Mouse (Mus musculus) stomach, embryonic 16.5 days (tissue): ENCODE measurements around the gene Nt5dc2. TPM values are rescaled to one million over a fixed set of nuclear protein-coding genes. Genes with fewer than 3 reads are reported as not detected.

Source experiments
- ATAC-seq: fragments of 200-750 bp; cut with Nextera tagmentation; 2 replicates; pipeline ENCODE4 v1.8.0; 2017; ENCODE audit warnings: moderate number of reproducible peaks, moderate TSS enrichment; ENCODE audit not compliant: insufficient read depth, low FRiP score
- H3K27ac ChIP-seq: fragments of 300-500 bp; sonication (generic); 2 replicates; pipeline ENCODE4 v1.5.1; 2014; ENCODE audit warnings: low read length
- H3K27me3 ChIP-seq: fragments of 300-500 bp; sonication (generic); 2 replicates; pipeline ENCODE4 v1.6.1; 2014; ENCODE audit warnings: low read length, control low read depth, mixed read lengths; ENCODE audit not compliant: control insufficient read depth, insufficient read depth
- H3K36me3 ChIP-seq: fragments of 300-500 bp; sonication (generic); 2 replicates; pipeline ENCODE4 v1.6.1; 2014; ENCODE audit warnings: low read length; ENCODE audit not compliant: control insufficient read depth, insufficient read depth
- H3K4me1 ChIP-seq: fragments of 300-500 bp; sonication (generic); 2 replicates; pipeline ENCODE4 v1.6.1; 2014; ENCODE audit warnings: low read length, control low read depth, mixed read lengths; ENCODE audit not compliant: control insufficient read depth, insufficient read depth
- H3K4me2 ChIP-seq: fragments of 300-500 bp; sonication (generic); 2 replicates; pipeline ENCODE4 v1.6.1; 2014; ENCODE audit warnings: low read depth, low read length, mixed read lengths
- H3K4me3 ChIP-seq: fragments of 300-500 bp; sonication (generic); replicated peaks from 2 replicates; pipeline ENCODE4 v1.5.1; 2014; ENCODE audit warnings: mild to moderate bottlenecking, low read length
- H3K9ac ChIP-seq: fragments of 300-500 bp; sonication (generic); 2 replicates; pipeline ENCODE4 v1.6.1; 2014; ENCODE audit warnings: low read length
- H3K9me3 ChIP-seq: fragments of 300-500 bp; sonication (generic); replicated peaks from 2 replicates; pipeline ENCODE4 v1.6.1; 2016; ENCODE audit warnings: low read length, control low read depth; ENCODE audit not compliant: control insufficient read depth
- WGBS: fragments of 180-500 bp; shearing (Covaris S2); extraction: QIAGEN DNeasy Blood & Tissue Kit; methylation state at CpG from one replicate; pipeline ENCODE4 v1.1.7; 2014; 5-methylcytosine and 5-hydroxymethylcytosine counted together
- polyA plus RNA-seq: library from polyadenylated mRNA; unstranded; fragments of >200 nt; fragmentation: Nextera tagmentation; extraction: Ambion mirVana; gene quantifications from 2 replicates; pipeline ENCODE4 v1.2.1, GENCODE M21; 2015

Nt5dc2 gene
- 232 and 233 TPM in 2 replicates for polyA plus RNA-seq

DNA sequence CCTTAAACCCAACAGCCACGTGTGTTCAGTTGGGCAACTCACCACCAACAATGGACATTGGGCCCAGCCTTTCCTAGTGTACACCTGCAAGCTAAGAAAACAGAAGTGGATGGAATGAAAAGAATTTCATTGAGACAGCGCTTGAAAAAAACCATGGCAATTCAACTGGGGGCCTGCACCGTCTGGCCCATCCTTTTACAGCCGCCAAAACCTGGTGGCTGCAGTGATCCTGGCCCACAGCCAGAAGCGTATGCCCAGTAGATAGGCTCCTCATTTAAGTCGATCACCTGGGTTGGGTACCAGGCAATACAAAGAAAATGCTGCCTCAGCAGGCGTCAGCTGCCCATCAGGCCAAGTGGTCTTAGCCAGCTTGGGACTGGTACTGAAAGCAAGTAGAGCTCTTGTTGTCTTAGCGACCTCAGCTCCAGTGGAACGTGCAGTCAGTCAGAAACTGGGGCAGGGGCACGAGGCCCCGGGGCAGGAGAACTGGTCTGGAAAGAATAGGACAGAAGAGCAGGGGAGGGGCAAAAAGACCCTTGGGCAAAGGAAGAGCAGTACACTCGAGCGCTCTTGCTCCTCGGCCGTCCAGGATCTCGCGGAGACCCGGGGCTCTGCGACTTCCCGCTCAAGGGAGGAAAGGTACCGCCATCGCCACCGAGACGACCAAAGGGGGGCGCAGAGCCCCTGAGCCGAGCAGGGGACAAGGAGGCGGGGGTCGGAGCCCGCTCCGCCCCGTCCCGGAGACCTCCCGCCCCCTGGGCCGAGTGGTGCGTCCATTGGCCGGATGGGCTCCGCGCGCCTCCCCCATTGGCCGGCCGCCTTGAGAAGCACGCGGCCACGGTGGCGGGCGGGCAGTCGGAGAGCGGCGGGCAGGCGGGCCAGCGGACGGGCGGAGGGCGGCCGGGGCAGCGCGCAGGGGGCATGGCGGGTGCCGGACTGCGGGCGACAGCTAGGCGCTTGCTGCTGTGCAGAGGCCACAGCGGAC lies at the start of gene Nt5dc2:
Nt5dc2 (plus strand) TSS at position 818 of the 985 bp plus-strand sequence.
- peak within 1 kb of the TSS; percentile 97 for H3K9ac ChIP-seq
- peak within 1 kb of the TSS; percentile 92 for H3K4me3 ChIP-seq
- H3K4me2 ChIP-seq: peak within 1 kb of the TSS; percentile 79
- H3K27ac ChIP-seq: peak within 1 kb of the TSS; percentile 98
- peaks cover 6% of the 10 kb centered on the region; the same call in 1 of the 2 replicates for H3K36me3 ChIP-seq
- H3K9me3 ChIP-seq: no peaks in the 10 kb centered on the region
- H3K4me1 ChIP-seq: peaks cover 50% of the 10 kb centered on the region
- 3% methylated on average over 62 of the region's 63 CpGs for WGBS
- peak; percentile 78 for ATAC-seq
- H3K27me3 ChIP-seq: no peaks in the 10 kb centered on the region

DNA sequence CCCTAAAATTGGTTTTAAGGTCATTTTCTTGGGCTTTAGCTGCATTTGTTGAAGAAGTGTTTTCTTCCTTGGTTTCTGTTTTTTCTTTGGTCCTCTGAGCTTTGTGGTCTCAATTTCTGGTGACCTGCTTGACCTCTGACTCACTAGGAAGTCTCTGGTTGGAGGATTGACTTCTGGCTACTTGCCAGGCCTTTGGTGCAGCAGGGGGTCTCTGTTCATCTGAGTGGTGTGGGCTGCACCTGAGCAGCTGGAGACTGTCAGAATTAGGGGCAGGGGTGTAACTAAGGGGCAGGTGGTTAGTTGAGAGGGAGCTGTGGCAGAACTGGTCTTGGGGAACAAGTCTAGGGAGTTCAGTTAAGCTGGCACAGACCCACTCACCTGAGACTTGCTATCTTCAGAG lies 49.7 kb upstream of the Nt5dc2 start:
- no peaks in the 10 kb centered on the region for H3K4me1 ChIP-seq
- H3K9ac ChIP-seq: no peak overlapping the region
- ATAC-seq: no peak
- no peak overlapping the region for H3K4me2 ChIP-seq
- 0 out of 2 replicates have a peak, but pooled peaks cover 3% of the 10 kb centered on the region for H3K9me3 ChIP-seq
- peaks cover 21% of the 10 kb centered on the region for H3K36me3 ChIP-seq
- H3K4me3 ChIP-seq: no peak overlapping the region
- no peak overlapping the region for H3K27ac ChIP-seq
- H3K27me3 ChIP-seq: no peaks in the 10 kb centered on the region

DNA sequence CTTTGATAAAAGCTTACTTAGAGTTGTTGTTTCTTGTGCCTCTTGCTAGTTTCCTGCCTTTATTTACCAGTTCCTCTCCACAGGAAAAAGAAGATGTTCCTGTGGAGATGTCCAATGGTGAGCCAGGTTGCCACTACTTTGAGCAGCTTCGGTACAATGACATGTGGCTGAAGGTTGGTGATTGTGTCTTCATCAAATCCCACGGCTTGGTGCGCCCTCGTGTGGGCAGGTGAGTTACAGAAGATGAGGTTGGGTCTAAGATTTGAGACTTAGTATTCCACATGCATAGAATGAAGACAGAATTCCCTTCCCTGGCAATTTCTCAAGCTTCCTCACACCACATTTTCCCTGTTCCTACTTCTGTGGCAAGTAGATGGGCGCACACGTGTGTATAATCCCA lies 43.4 kb upstream of the Nt5dc2 start:
- Histone ChIP-seq H3K4me2 (no peak overlapping the region), H3K27me3 (no peaks in the 10 kb centered on the region), H3K4me1 (no peaks in the 10 kb centered on the region), H3K27ac (no peak overlapping the region), H3K36me3 (peaks cover 30% of the 10 kb centered on the region), H3K4me3 (no peak overlapping the region), H3K9me3 (no peaks in the 10 kb centered on the region), H3K9ac (no peak overlapping the region)
- ATAC-seq: no peak
- 86% methylated on average over 6 of the region's 6 CpGs for WGBS

DNA sequence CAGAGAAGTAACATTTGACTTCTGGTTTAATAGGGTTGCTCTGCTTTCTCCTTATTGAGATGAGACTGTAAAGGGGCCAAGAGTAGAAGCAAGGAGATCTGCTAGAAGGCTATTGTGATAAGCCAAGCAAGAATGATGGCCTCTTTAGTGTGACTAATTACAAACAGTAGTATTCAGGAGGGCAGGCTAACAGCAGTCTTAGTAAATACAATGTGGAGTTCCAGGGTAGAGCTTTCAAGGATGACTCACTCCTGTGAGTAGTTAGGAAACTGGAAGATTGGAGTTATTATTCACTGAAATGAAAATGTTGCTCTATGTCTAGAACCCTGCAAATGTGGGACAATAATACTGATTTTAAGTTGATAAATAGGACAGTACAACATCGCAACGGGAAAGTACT lies 42.3 kb upstream of the Nt5dc2 start:
- H3K4me2 ChIP-seq: no peak overlapping the region
- no peak overlapping the region for H3K4me3 ChIP-seq
- H3K4me1 ChIP-seq: no peaks in the 10 kb centered on the region
- H3K9me3 ChIP-seq: no peaks in the 10 kb centered on the region
- no peaks in the 10 kb centered on the region for H3K27me3 ChIP-seq
- H3K9ac ChIP-seq: no peak overlapping the region
- no peak for ATAC-seq
- H3K36me3 ChIP-seq: peaks cover 31% of the 10 kb centered on the region
- WGBS: 91% methylated on average over 2 of the region's 2 CpGs
- H3K27ac ChIP-seq: no peak overlapping the region

DNA sequence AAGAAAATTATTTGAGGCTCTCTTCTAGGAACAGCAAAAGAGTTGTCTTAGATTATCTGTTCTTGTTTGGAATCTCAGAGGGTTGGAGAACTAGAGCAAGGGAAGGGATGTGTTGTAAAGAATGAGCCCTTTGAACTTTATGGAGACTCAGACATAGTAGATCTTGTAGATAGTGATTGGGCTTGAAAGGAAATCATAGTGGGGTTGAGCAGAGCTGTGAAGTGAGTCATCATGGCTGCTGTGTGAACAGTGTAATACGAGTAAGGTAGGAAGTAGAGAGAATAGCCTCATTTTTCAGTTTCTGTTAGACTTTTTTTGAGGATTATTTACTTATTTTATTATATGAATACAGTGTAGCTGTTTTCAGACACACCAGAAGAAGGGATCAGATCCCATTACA lies 40.9 kb upstream of the Nt5dc2 start:
- Histone ChIP-seq H3K9me3 (no peaks in the 10 kb centered on the region), H3K4me3 (no peak overlapping the region), H3K4me1 (no peaks in the 10 kb centered on the region), H3K4me2 (no peak overlapping the region), H3K36me3 (peaks cover 31% of the 10 kb centered on the region), H3K9ac (no peak overlapping the region), H3K27ac (no peak overlapping the region), H3K27me3 (no peaks in the 10 kb centered on the region)
- 74% methylated on average over 1 of the region's 1 CpGs for WGBS
- ATAC-seq: no peak

DNA sequence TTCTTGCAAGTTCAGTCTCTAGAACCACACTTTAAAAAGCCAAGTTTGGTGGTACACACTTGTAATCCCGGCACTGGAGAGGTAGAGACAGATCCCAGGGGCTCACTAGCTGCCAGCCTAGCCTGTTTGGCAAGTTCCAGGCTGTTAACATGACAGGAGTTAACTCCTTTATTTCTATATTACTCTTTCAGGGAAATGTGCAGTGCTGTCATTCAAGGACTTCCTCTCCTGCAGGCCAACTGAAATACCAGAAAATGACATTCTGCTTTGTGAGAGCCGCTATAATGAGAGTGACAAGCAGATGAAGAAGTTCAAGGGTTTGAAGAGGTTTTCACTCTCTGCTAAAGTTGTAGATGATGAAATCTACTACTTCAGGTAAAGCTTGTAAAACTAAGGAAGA lies 25.7 kb upstream of the Nt5dc2 start:
- no peaks in the 10 kb centered on the region for H3K4me1 ChIP-seq
- WGBS: 73% methylated on average over 2 of the region's 2 CpGs
- H3K27ac ChIP-seq: no peak overlapping the region
- no peak for ATAC-seq
- H3K36me3 ChIP-seq: peaks cover 22% of the 10 kb centered on the region
- no peaks in the 10 kb centered on the region for H3K27me3 ChIP-seq
- H3K4me3 ChIP-seq: no peak overlapping the region
- no peak overlapping the region for H3K9ac ChIP-seq
- H3K4me2 ChIP-seq: no peak overlapping the region
- no peaks in the 10 kb centered on the region for H3K9me3 ChIP-seq

DNA sequence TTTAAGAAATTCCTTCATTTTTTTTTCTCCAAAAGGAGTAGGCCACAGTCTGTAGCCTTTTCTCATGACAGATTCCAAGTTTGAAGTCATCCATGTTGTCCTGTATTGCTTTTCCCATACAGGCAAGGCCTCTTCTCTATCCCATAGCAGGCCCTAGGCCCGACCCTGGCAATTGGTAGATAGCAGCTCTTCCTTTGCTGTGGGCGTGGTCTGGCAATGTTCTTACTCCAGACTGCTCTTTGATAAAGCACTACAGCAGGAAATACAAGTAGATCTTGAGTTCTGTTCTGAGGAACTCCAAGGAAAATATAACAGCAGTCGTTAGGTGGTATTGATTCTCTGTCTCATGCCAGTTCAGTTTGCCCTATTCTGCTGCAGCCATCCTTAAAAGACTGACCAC lies 20.2 kb upstream of the Nt5dc2 start:
- H3K4me1 ChIP-seq: no peaks in the 10 kb centered on the region
- H3K36me3 ChIP-seq: peaks cover 28% of the 10 kb centered on the region
- no peak overlapping the region for H3K4me3 ChIP-seq
- no peaks in the 10 kb centered on the region for H3K9me3 ChIP-seq
- no peak overlapping the region for H3K4me2 ChIP-seq
- H3K9ac ChIP-seq: no peak overlapping the region
- no peaks in the 10 kb centered on the region for H3K27me3 ChIP-seq
- WGBS: 67% methylated on average over 3 of the region's 3 CpGs
- no peak for ATAC-seq
- H3K27ac ChIP-seq: no peak overlapping the region

DNA sequence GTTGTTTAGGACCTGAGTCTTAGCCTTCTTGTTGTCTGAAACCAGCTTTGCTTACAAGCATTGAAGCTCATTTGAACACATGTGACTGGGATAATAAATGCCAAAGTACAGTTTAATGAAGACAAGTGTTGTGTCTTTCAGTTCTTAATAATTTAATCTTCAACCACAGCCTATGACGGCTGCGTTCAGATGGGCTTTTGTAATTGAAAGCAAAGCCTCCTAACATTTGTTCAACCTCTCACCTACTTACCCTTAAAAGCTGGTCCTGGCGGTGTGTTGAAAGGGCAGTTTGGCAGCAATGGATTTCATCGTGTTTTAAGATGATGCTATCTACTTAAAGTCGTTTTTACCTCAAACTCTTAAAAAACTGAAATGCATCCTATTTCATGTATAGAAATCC lies 18.7 kb upstream of the Nt5dc2 start:
- H3K4me2 ChIP-seq: no peak overlapping the region
- no peak overlapping the region for H3K27ac ChIP-seq
- no peaks in the 10 kb centered on the region for H3K27me3 ChIP-seq
- H3K4me1 ChIP-seq: no peaks in the 10 kb centered on the region
- peaks cover 16% of the 10 kb centered on the region for H3K36me3 ChIP-seq
- H3K9me3 ChIP-seq: no peaks in the 10 kb centered on the region
- H3K9ac ChIP-seq: no peak overlapping the region
- H3K4me3 ChIP-seq: no peak overlapping the region
- 74% methylated on average over 5 of the region's 5 CpGs for WGBS
- no peak for ATAC-seq

DNA sequence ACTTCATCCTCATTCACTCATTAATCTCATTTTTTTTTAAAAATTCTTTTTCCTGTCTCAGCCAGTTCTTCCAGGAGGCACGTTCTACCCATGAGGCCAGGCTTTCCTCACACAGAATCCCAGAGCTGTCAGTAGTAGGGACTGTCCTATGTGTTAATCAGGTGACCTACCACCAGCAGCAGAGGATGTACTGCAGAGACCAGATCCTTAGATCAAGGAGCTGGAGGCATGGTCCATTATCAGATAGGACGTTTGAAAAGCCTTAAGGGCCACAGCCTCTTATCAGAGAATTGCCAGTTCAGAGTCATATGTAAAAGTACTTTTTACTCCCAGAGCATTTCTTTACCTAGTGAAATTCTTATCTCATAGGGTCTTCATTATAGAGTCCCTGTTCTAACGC lies 16.8 kb upstream of the Nt5dc2 start:
- Histone ChIP-seq H3K9ac (no peak overlapping the region), H3K4me1 (no peaks in the 10 kb centered on the region), H3K27me3 (no peaks in the 10 kb centered on the region), H3K27ac (no peak overlapping the region), H3K4me3 (no peak overlapping the region), H3K36me3 (peaks cover 18% of the 10 kb centered on the region; the same call in 1 of the 2 replicates), H3K9me3 (no peaks in the 10 kb centered on the region), H3K4me2 (no peak overlapping the region)
- ATAC-seq: no peak
- 75% methylated on average over 3 of the region's 3 CpGs for WGBS
